Mouse (Mus musculus): ENCODE results near the gene Hs6st1. TPM values are rescaled to one million over a fixed set of nuclear protein-coding genes. Genes with fewer than 3 reads are reported as not detected.

Hs6st1 gene
- polyA plus RNA-seq, 1 experiment from 2014 or later: 9.2 TPM

- H3K9ac ChIP-seq: no peak overlapping the region
- no peaks in the 10 kb centered on the region for H3K9me3 ChIP-seq
- H3K4me1 ChIP-seq: no peaks in the 10 kb centered on the region
- no peaks in the 10 kb centered on the region for H3K36me3 ChIP-seq
- H3K4me2 ChIP-seq (replicated peaks): no peak overlapping the region
- no peak overlapping the region for H3K4me3 ChIP-seq
- WGBS: 78% methylated on average over 8 of the region's 8 CpGs
- no peak for ATAC-seq (ENCODE audit: insufficient number of reproducible peaks, insufficient read depth, low FRiP score, low TSS enrichment)
- no peak overlapping the region for H3K27ac ChIP-seq
- H3K27me3 ChIP-seq: no peaks in the 10 kb centered on the region
These were observed 45.5 kb downstream of the Hs6st1 start for GRCm38 (mm10) chr1:36113670-36114069.

GRCm38 (mm10) chr1:36114844-36115243 is 46.6 kb downstream of the Hs6st1 start:
- H3K4me1 ChIP-seq: no peaks in the 10 kb centered on the region
- H3K9ac ChIP-seq: no peak overlapping the region
- no peaks in the 10 kb centered on the region; the same call in 1 of the 2 replicates for H3K27me3 ChIP-seq
- WGBS: 84% methylated on average over 3 of the region's 3 CpGs
- no peak overlapping the region for H3K4me3 ChIP-seq
- no peak for ATAC-seq (ENCODE audit: insufficient number of reproducible peaks, insufficient read depth, low FRiP score, low TSS enrichment)
- H3K36me3 ChIP-seq: no peaks in the 10 kb centered on the region
- no peak overlapping the region for H3K4me2 ChIP-seq (replicated peaks)
- no peaks in the 10 kb centered on the region for H3K9me3 ChIP-seq
- no peak overlapping the region for H3K27ac ChIP-seq

- no peak overlapping the region for H3K9ac ChIP-seq
- H3K4me2 ChIP-seq (replicated peaks): no peak overlapping the region
- H3K9me3 ChIP-seq: no peaks in the 10 kb centered on the region
- no peaks in the 10 kb centered on the region for H3K4me1 ChIP-seq
- H3K27ac ChIP-seq: no peak overlapping the region
- no peaks in the 10 kb centered on the region; the same call in 1 of the 2 replicates for H3K27me3 ChIP-seq
- H3K4me3 ChIP-seq: no peak overlapping the region
- WGBS: 83% methylated on average over 5 of the region's 5 CpGs
- ATAC-seq (ENCODE audit: insufficient number of reproducible peaks, insufficient read depth, low FRiP score, low TSS enrichment): no peak
- no peaks in the 10 kb centered on the region for H3K36me3 ChIP-seq
These were observed 48.3 kb downstream of the Hs6st1 start for GRCm38 (mm10) chr1:36116488-36116887.

- ATAC-seq (ENCODE audit: insufficient number of reproducible peaks, insufficient read depth, low FRiP score, low TSS enrichment): no peak
- Histone ChIP-seq H3K4me3 (no peak overlapping the region), H3K9ac (no peak overlapping the region), H3K27ac (no peak overlapping the region), H3K9me3 (no peaks in the 10 kb centered on the region), H3K27me3 (no peaks in the 10 kb centered on the region; the same call in 1 of the 2 replicates), H3K4me2 (replicated peaks) (no peak overlapping the region), H3K36me3 (no peaks in the 10 kb centered on the region), H3K4me1 (no peaks in the 10 kb centered on the region)
- WGBS: 79% methylated on average over 9 of the region's 9 CpGs
These were observed 50.0 kb downstream of the Hs6st1 start for GRCm38 (mm10) chr1:36118061-36118685.

GRCm38 (mm10) chr1:36118958-36119357 is 50.8 kb downstream of the Hs6st1 start:
- H3K9ac ChIP-seq: no peak overlapping the region
- no peaks in the 10 kb centered on the region for H3K4me1 ChIP-seq
- no peak overlapping the region for H3K4me3 ChIP-seq
- no peaks in the 10 kb centered on the region for H3K9me3 ChIP-seq
- no peak overlapping the region for H3K27ac ChIP-seq
- H3K36me3 ChIP-seq: no peaks in the 10 kb centered on the region
- ATAC-seq (ENCODE audit: insufficient number of reproducible peaks, insufficient read depth, low FRiP score, low TSS enrichment): no peak
- WGBS: 83% methylated on average over 3 of the region's 3 CpGs
- H3K27me3 ChIP-seq: no peaks in the 10 kb centered on the region; the same call in 1 of the 2 replicates
- H3K4me2 ChIP-seq (replicated peaks): no peak overlapping the region

- H3K9me3 ChIP-seq: no peaks in the 10 kb centered on the region
- 81% methylated on average over 4 of the region's 4 CpGs for WGBS
- no peak overlapping the region for H3K4me3 ChIP-seq
- no peak overlapping the region for H3K4me2 ChIP-seq (replicated peaks)
- no peak overlapping the region for H3K27ac ChIP-seq
- H3K36me3 ChIP-seq: no peaks in the 10 kb centered on the region
- ATAC-seq (ENCODE audit: insufficient number of reproducible peaks, insufficient read depth, low FRiP score, low TSS enrichment): no peak
- no peaks in the 10 kb centered on the region for H3K4me1 ChIP-seq
- no peaks in the 10 kb centered on the region; the same call in 1 of the 2 replicates for H3K27me3 ChIP-seq
- H3K9ac ChIP-seq: no peak overlapping the region
These were observed 51.2 kb downstream of the Hs6st1 start for GRCm38 (mm10) chr1:36119426-36119825.

- Histone ChIP-seq H3K4me3 (no peak overlapping the region), H3K9me3 (no peaks in the 10 kb centered on the region), H3K4me2 (replicated peaks) (no peak overlapping the region), H3K27ac (no peak overlapping the region), H3K9ac (no peak overlapping the region), H3K4me1 (no peaks in the 10 kb centered on the region), H3K27me3 (no peaks in the 10 kb centered on the region; the same call in 1 of the 2 replicates), H3K36me3 (no peaks in the 10 kb centered on the region)
- WGBS: 87% methylated on average over 8 of the region's 8 CpGs
- ATAC-seq (ENCODE audit: insufficient number of reproducible peaks, insufficient read depth, low FRiP score, low TSS enrichment): no peak
These were observed 53.0 kb downstream of the Hs6st1 start for GRCm38 (mm10) chr1:36121172-36121571.

GRCm38 (mm10) chr1:36125076-36125475 is 56.9 kb downstream of the Hs6st1 start:
- WGBS: 66% methylated on average over 7 of the region's 7 CpGs
- no peak for ATAC-seq (ENCODE audit: insufficient number of reproducible peaks, insufficient read depth, low FRiP score, low TSS enrichment)
- no peaks in the 10 kb centered on the region for H3K4me1 ChIP-seq

GRCm38 (mm10) chr1:36129126-36129525 is 60.9 kb downstream of the Hs6st1 start:
- Histone ChIP-seq H3K27ac (no peak overlapping the region), H3K9me3 (no peaks in the 10 kb centered on the region), H3K4me3 (no peak overlapping the region), H3K36me3 (no peaks in the 10 kb centered on the region), H3K4me1 (no peaks in the 10 kb centered on the region), H3K4me2 (replicated peaks) (no peak overlapping the region), H3K9ac (no peak overlapping the region), H3K27me3 (no peaks in the 10 kb centered on the region)
- ATAC-seq (ENCODE audit: insufficient number of reproducible peaks, insufficient read depth, low FRiP score, low TSS enrichment): no peak
- 54% methylated on average over 4 of the region's 4 CpGs for WGBS

More at GRCm38 (mm10) chr1:36125076-36125475, 56.9 kb downstream of the Hs6st1 start:
- H3K4me3 ChIP-seq: no peak overlapping the region
- no peaks in the 10 kb centered on the region for H3K9me3 ChIP-seq
- no peak overlapping the region for H3K4me2 ChIP-seq (replicated peaks)
- H3K36me3 ChIP-seq: no peaks in the 10 kb centered on the region
- no peak overlapping the region for H3K9ac ChIP-seq
- no peaks in the 10 kb centered on the region for H3K27me3 ChIP-seq
- H3K27ac ChIP-seq: no peak overlapping the region

- WGBS: 96% methylated on average over 8 of the region's 8 CpGs
- Histone ChIP-seq H3K4me2 (replicated peaks) (no peak overlapping the region), H3K36me3 (no peaks in the 10 kb centered on the region), H3K4me1 (no peaks in the 10 kb centered on the region), H3K4me3 (no peak overlapping the region), H3K27me3 (no peaks in the 10 kb centered on the region), H3K9ac (no peak overlapping the region), H3K27ac (no peak overlapping the region), H3K9me3 (no peaks in the 10 kb centered on the region)
- no peak for ATAC-seq (ENCODE audit: insufficient number of reproducible peaks, insufficient read depth, low FRiP score, low TSS enrichment)
These were observed 61.7 kb downstream of the Hs6st1 start for GRCm38 (mm10) chr1:36129881-36130280.

GRCm38 (mm10) chr1:36130307-36131035 is 62.3 kb downstream of the Hs6st1 start:
- no peaks in the 10 kb centered on the region for H3K9me3 ChIP-seq
- ATAC-seq (ENCODE audit: insufficient number of reproducible peaks, insufficient read depth, low FRiP score, low TSS enrichment): no peak
- H3K4me2 ChIP-seq (replicated peaks): no peak overlapping the region
- 83% methylated on average over 4 of the region's 4 CpGs for WGBS
- no peak overlapping the region for H3K9ac ChIP-seq
- no peak overlapping the region for H3K27ac ChIP-seq
- no peak overlapping the region for H3K4me3 ChIP-seq
- H3K36me3 ChIP-seq: no peaks in the 10 kb centered on the region
- H3K27me3 ChIP-seq: no peaks in the 10 kb centered on the region
- no peaks in the 10 kb centered on the region for H3K4me1 ChIP-seq

- Histone ChIP-seq H3K27ac (no peak overlapping the region), H3K4me3 (no peak overlapping the region), H3K4me2 (replicated peaks) (no peak overlapping the region), H3K36me3 (no peaks in the 10 kb centered on the region), H3K9ac (no peak overlapping the region), H3K27me3 (no peaks in the 10 kb centered on the region), H3K9me3 (no peaks in the 10 kb centered on the region), H3K4me1 (no peaks in the 10 kb centered on the region)
- ATAC-seq (ENCODE audit: insufficient number of reproducible peaks, insufficient read depth, low FRiP score, low TSS enrichment): no peak
- WGBS: 64% methylated on average over 4 of the region's 4 CpGs
These were observed 63.0 kb downstream of the Hs6st1 start for GRCm38 (mm10) chr1:36131154-36131553.

Measured in embryonic facial prominence, embryonic 12.5 days (tissue).